Comparison of ENCODE assay signal across 23 mouse cellular contexts in genomic region chr1:89902641-89903040, GRCm38 (mm10). TPM values are rescaled to one million over a fixed set of nuclear protein-coding genes. Genes with fewer than 3 reads are reported as not detected.
DNase-seq lines count a peak whose midpoint lies in the region; ATAC-seq and TF ChIP-seq lines count a peak whose summit lies in the region.
"Had no signal": no experiment of that assay in that cellular context is flagged by ENCODE, and none has a peak within 500 bp of the region (broad histone marks: within the 10 kb centered on the region; RNA-seq: fewer than 3 reads in every experiment).

No protein-coding gene starts in this region.

- H3K9me3 ChIP-seq in intestine, embryonic 15.5 days = no peaks in the 10 kb centered on the region
- peaks cover 6% of the 10 kb centered on the region; the same call in 1 of the 2 replicates for H3K9me3 ChIP-seq in intestine, postnatal 0 days (ENCODE audit: control insufficient read depth)
- H3K9me3 ChIP-seq in hindbrain, postnatal 0 days (ENCODE audit: low read length) = no peaks in the 10 kb centered on the region
- peaks cover 11% of the 10 kb centered on the region; the same call in 1 of the 2 replicates for H3K9me3 ChIP-seq in midbrain, embryonic 16.5 days (replicated peaks; ENCODE audit: control insufficient read depth, low read length, poor library complexity, severe bottlenecking)
- H3K9me3 ChIP-seq: embryonic facial prominence, embryonic 12.5 days; forebrain, embryonic 15.5 days had no signal

- 0 out of 2 replicates have a peak, but pooled peaks have one; percentile 55 for ATAC-seq in intestine, embryonic 15.5 days
- peak; percentile 51 for ATAC-seq in intestine, postnatal 0 days
- no peak for ATAC-seq in hindbrain, postnatal 0 days
- ATAC-seq in megakaryocyte progenitor cell, adult 5-6 weeks (replicated peaks; ENCODE audit: poor library complexity) = no peak
- ATAC-seq in midbrain, embryonic 16.5 days = no peak
- ATAC-seq: forebrain, embryonic 15.5 days; forebrain, postnatal 0 days had no signal

- no peak for TF ChIP-seq POLR2A in bone marrow macrophage, adult 2 months (IDR thresholded peaks at IDR 0.05; ENCODE audit: borderline replicate concordance, low read depth, low read length)

- no peak overlapping the region for H3K4me2 ChIP-seq in intestine, embryonic 15.5 days (replicated peaks)
- H3K4me2 ChIP-seq in intestine, postnatal 0 days (replicated peaks; ENCODE audit: low read depth) = no peak overlapping the region
- H3K4me2 ChIP-seq in hindbrain, postnatal 0 days (ENCODE audit: low read depth, low read length) = no peak overlapping the region
- H3K4me2 ChIP-seq in midbrain, embryonic 16.5 days (ENCODE audit: low read length) = no peak overlapping the region
- H3K4me2 ChIP-seq: embryonic facial prominence, embryonic 12.5 days; forebrain, embryonic 12.5 days; forebrain, embryonic 15.5 days had no signal

- no peak for DNase-seq in hindbrain, postnatal 0 days (ENCODE audit: low spot score)
- DNase-seq: adrenal gland, adult 2 months; adrenal gland, postnatal 10 days; adrenal gland, postnatal 25 days; cerebellum, adult 11-12 months; cerebellum, adult 2 months; cerebellum, adult 9-10 months; cerebellum, postnatal 10 days; cerebellum, postnatal 25 days; forebrain, postnatal 0 days had no signal

- no peak overlapping the region for H3K4me3 ChIP-seq in bone marrow macrophage, adult 2 months (ENCODE audit: insufficient read depth, low read length)
- no peak overlapping the region for H3K4me3 ChIP-seq in intestine, embryonic 15.5 days (replicated peaks)
- H3K4me3 ChIP-seq in intestine, postnatal 0 days (ENCODE audit: low read depth, low read length) = no peak overlapping the region
- H3K4me3 ChIP-seq in hindbrain, postnatal 0 days (ENCODE audit: low read length) = no peak overlapping the region
- no peak overlapping the region for H3K4me3 ChIP-seq in midbrain, embryonic 16.5 days (ENCODE audit: low read depth, low read length)
- H3K4me3 ChIP-seq: embryonic facial prominence, embryonic 10.5 days; embryonic facial prominence, embryonic 12.5 days; erythroblast, embryonic 14.5 days; forebrain, embryonic 10.5 days; forebrain, embryonic 12.5 days; forebrain, embryonic 15.5 days had no signal

- no peak for TF ChIP-seq CTCF in bone marrow macrophage, adult 2 months (IDR thresholded peaks at IDR 0.05; ENCODE audit: low read depth, low read length)
- no peak for TF ChIP-seq CTCF in intestine, postnatal 0 days (IDR thresholded peaks at IDR 0.05; ENCODE audit: low read depth)
- no peak for TF ChIP-seq CTCF in hindbrain, postnatal 0 days (IDR thresholded peaks at IDR 0.05; ENCODE audit: low read depth)

- no peaks in the 10 kb centered on the region for H3K36me3 ChIP-seq in intestine, embryonic 15.5 days
- no peaks in the 10 kb centered on the region for H3K36me3 ChIP-seq in intestine, postnatal 0 days (ENCODE audit: control insufficient read depth, insufficient read depth)
- H3K36me3 ChIP-seq in hindbrain, postnatal 0 days (ENCODE audit: insufficient read depth, low read length) = no peaks in the 10 kb centered on the region
- H3K36me3 ChIP-seq in midbrain, embryonic 16.5 days (ENCODE audit: control insufficient read depth, insufficient read depth, low read length) = no peaks in the 10 kb centered on the region
- H3K36me3 ChIP-seq: embryonic facial prominence, embryonic 10.5 days; embryonic facial prominence, embryonic 12.5 days; forebrain, embryonic 10.5 days; forebrain, embryonic 12.5 days; forebrain, embryonic 15.5 days had no signal

- H3K4me1 ChIP-seq in bone marrow macrophage, adult 2 months (ENCODE audit: control insufficient read depth, insufficient read depth, low read length) = peaks cover 10% of the 10 kb centered on the region
- H3K4me1 ChIP-seq in intestine, embryonic 15.5 days (replicated peaks) = no peaks in the 10 kb centered on the region
- H3K4me1 ChIP-seq in intestine, postnatal 0 days (replicated peaks; ENCODE audit: control insufficient read depth, insufficient read depth, low read length) = peaks cover 3% of the 10 kb centered on the region; the same call in 1 of the 2 replicates
- no peaks in the 10 kb centered on the region for H3K4me1 ChIP-seq in hindbrain, postnatal 0 days (ENCODE audit: insufficient read depth, low read length)
- H3K4me1 ChIP-seq in midbrain, embryonic 16.5 days (ENCODE audit: control insufficient read depth, insufficient read depth, low read length) = no peaks in the 10 kb centered on the region
- H3K4me1 ChIP-seq: embryonic facial prominence, embryonic 10.5 days; embryonic facial prominence, embryonic 12.5 days; forebrain, embryonic 15.5 days had no signal

- 48% methylated on average over 1 of the region's 1 CpGs for WGBS in intestine, embryonic 15.5 days
- WGBS in intestine, postnatal 0 days = 44% methylated on average over 1 of the region's 1 CpGs
- WGBS in hindbrain, postnatal 0 days = 94% methylated on average over 1 of the region's 1 CpGs
- WGBS in midbrain, embryonic 16.5 days = 92% methylated on average over 1 of the region's 1 CpGs

- H3K27me3 ChIP-seq in intestine, embryonic 15.5 days (replicated peaks) = no peaks in the 10 kb centered on the region
- H3K27me3 ChIP-seq in intestine, postnatal 0 days (replicated peaks; ENCODE audit: control insufficient read depth, insufficient read depth, low read length) = no peaks in the 10 kb centered on the region
- no peaks in the 10 kb centered on the region for H3K27me3 ChIP-seq in hindbrain, postnatal 0 days (ENCODE audit: insufficient read depth, low read length)
- no peaks in the 10 kb centered on the region for H3K27me3 ChIP-seq in midbrain, embryonic 16.5 days (ENCODE audit: control insufficient read depth, insufficient read depth, low read depth, low read length)
- H3K27me3 ChIP-seq: embryonic facial prominence, embryonic 12.5 days; forebrain, embryonic 15.5 days had no signal

- H3K27ac ChIP-seq in bone marrow macrophage, adult 2 months (ENCODE audit: insufficient read depth, low read depth, low read length) = peak overlapping the region; percentile 78
- no peak overlapping the region for H3K27ac ChIP-seq in intestine, embryonic 15.5 days
- H3K27ac ChIP-seq in intestine, postnatal 0 days (ENCODE audit: low read depth, low read length) = 0 out of 2 replicates have a peak overlapping the region, but pooled peaks have one; percentile 3
- H3K27ac ChIP-seq in hindbrain, postnatal 0 days = no peak overlapping the region
- no peak overlapping the region for H3K27ac ChIP-seq in midbrain, embryonic 16.5 days (ENCODE audit: low read length)
- H3K27ac ChIP-seq: embryonic facial prominence, embryonic 10.5 days; embryonic facial prominence, embryonic 12.5 days; forebrain, embryonic 10.5 days; forebrain, embryonic 12.5 days; forebrain, embryonic 15.5 days had no signal

- H3K9ac ChIP-seq in intestine, embryonic 15.5 days = no peak overlapping the region
- H3K9ac ChIP-seq in intestine, postnatal 0 days (ENCODE audit: low read depth, low read length) = no peak overlapping the region
- H3K9ac ChIP-seq in hindbrain, postnatal 0 days (replicated peaks; ENCODE audit: low read length) = no peak overlapping the region
- H3K9ac ChIP-seq in midbrain, embryonic 16.5 days (ENCODE audit: low read depth, low read length) = no peak overlapping the region
- H3K9ac ChIP-seq: embryonic facial prominence, embryonic 12.5 days; forebrain, embryonic 12.5 days; forebrain, embryonic 15.5 days; forebrain, postnatal 0 days had no signal

RNA-seq across cellular contexts. Expression of gene Gbx2, which starts 28.3 kb away (rescaled TPM):
- polyA plus RNA-seq in bone marrow macrophage, adult 2 months (2012; ENCODE audit: insufficient read depth, insufficient read length, missing spikeins) = not detected in 2 replicates
- polyA plus RNA-seq in intestine, embryonic 15.5 days (2015; fragmentation: Nextera tagmentation; extraction: Ambion mirVana) = 0.09 and 0.15 TPM in 2 replicates
- polyA plus RNA-seq in intestine, postnatal 0 days (2015; fragmentation: Nextera tagmentation; extraction: Ambion mirVana) = 0.08 and 0.16 TPM in 2 replicates
- 22.1 and 27.7 TPM in 2 replicates for total RNA-seq in hindbrain, postnatal 0 days (2014; rRNA removed)
- 25.6 and 26.9 TPM in 2 replicates for polyA plus RNA-seq in hindbrain, postnatal 0 days (2015; fragmentation: Nextera tagmentation; extraction: Ambion mirVana)
- total RNA-seq in megakaryocyte progenitor cell, adult 5-6 weeks (2015) = 1.0 TPM in 2 replicates
- 0.12 and 0.98 TPM in 2 replicates for total RNA-seq in megakaryocyte progenitor cell, adult 5-6 weeks (2017)
- polyA plus RNA-seq in midbrain, embryonic 16.5 days (2015; fragmentation: Nextera tagmentation; extraction: Ambion mirVana) = 29.7 and 62.2 TPM in 2 replicates
- total RNA-seq: adrenal gland, adult 2 months; adrenal gland, postnatal 10 days; adrenal gland, postnatal 25 days; adrenal gland, postnatal 4 days; MEL had no signal
- polyA plus RNA-seq: adrenal gland, adult 2 months; erythroblast, embryonic 14.5 days had no signal

Comparison
In these comparisons a context has a peak if more than half of its experiments do, and no peak if none do; other contexts are left out.
1. H3K27ac ChIP-seq: peak in bone marrow macrophage, adult 2 months (single experiment) and intestine, postnatal 0 days (single experiment); none in intestine, embryonic 15.5 days (single experiment), hindbrain, postnatal 0 days (single experiment) and midbrain, embryonic 16.5 days (single experiment).
2. ATAC-seq: peak in intestine, embryonic 15.5 days (single experiment) and intestine, postnatal 0 days (single experiment); none in hindbrain, postnatal 0 days (single experiment), megakaryocyte progenitor cell, adult 5-6 weeks (single experiment) and midbrain, embryonic 16.5 days (single experiment).
3. RNA of gene Gbx2, which starts 28.3 kb away (polyA plus RNA-seq): 29.7 to 62.2 TPM in midbrain, embryonic 16.5 days and 25.6 to 26.9 TPM in hindbrain, postnatal 0 days; 0.09 to 0.15 TPM in intestine, embryonic 15.5 days, not detected in bone marrow macrophage, adult 2 months and 0.08 to 0.16 TPM in intestine, postnatal 0 days; every median in the first group is over 10 times any median in the second.